In the genomic region with DNA sequence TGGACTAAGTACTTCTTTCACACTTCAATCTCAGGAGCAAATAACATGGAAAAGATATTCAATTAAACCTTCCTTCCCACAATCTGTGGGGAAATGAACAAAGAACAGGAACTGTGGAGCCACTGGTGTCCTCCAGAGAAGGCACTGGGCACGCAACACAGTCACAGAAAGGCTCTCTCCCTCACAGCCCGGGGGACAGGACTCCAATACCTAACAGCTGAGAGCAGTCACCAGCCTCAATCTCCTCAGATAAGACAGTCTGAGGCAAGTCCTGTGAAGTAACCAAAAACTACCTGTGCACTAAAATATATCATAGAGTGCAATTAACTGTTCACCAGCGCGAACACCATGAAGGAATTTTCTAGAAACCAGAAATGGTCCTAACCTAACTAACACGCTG, we compare ENCODE assay signal across 7 mouse cellular contexts. TPM values are rescaled to one million over a fixed set of nuclear protein-coding genes. Genes with fewer than 3 reads are reported as not detected.
DNase-seq lines count a peak whose midpoint lies in the region; ATAC-seq and TF ChIP-seq lines count a peak whose summit lies in the region.

No protein-coding gene starts in this region.

- peak overlapping the region; percentile 97 for H3K4me2 ChIP-seq in heart, embryonic 11.5 days
- H3K4me2 ChIP-seq in limb, embryonic 11.5 days (ENCODE audit: low read depth, severe bottlenecking) = peak overlapping the region; percentile 85; the same call in 1 of the 2 replicates
- H3K4me2 ChIP-seq in neural tube, embryonic 14.5 days (ENCODE audit: low read depth, low read length) = peak overlapping the region; percentile 100

- peak overlapping the region; percentile 69 for H3K4me3 ChIP-seq in lung, adult 2 months (replicated peaks; ENCODE audit: extremely low read depth, low read depth, low read length)
- peak overlapping the region; percentile 77 for H3K4me3 ChIP-seq in heart, embryonic 11.5 days (ENCODE audit: low read depth, low read length)
- no peak overlapping the region for H3K4me3 ChIP-seq in limb, embryonic 11.5 days (ENCODE audit: low read depth, low read length)
- H3K4me3 ChIP-seq in neural tube, embryonic 14.5 days (ENCODE audit: low read depth, low read length) = peak overlapping the region; percentile 63; the same call in 1 of the 2 replicates

- no peaks in the 10 kb centered on the region for H3K36me3 ChIP-seq in heart, embryonic 11.5 days (ENCODE audit: control insufficient read depth, insufficient read depth, low read length)
- H3K36me3 ChIP-seq in limb, embryonic 11.5 days (ENCODE audit: control insufficient read depth, insufficient read depth, low read length) = no peaks in the 10 kb centered on the region
- no peaks in the 10 kb centered on the region for H3K36me3 ChIP-seq in neural tube, embryonic 14.5 days (ENCODE audit: control insufficient read depth, insufficient read depth, low read length)

- no peaks in the 10 kb centered on the region for H3K27me3 ChIP-seq in heart, embryonic 11.5 days (ENCODE audit: control insufficient read depth, insufficient read depth, low read length)
- H3K27me3 ChIP-seq in limb, embryonic 11.5 days (ENCODE audit: control insufficient read depth, insufficient read depth, low read length) = no peaks in the 10 kb centered on the region
- 0 out of 2 replicates have a peak, but pooled peaks cover 3% of the 10 kb centered on the region for H3K27me3 ChIP-seq in neural tube, embryonic 14.5 days (ENCODE audit: control insufficient read depth, insufficient read depth, low read length)

- H3K27ac ChIP-seq in heart, embryonic 11.5 days (ENCODE audit: low read depth, low read length) = peak overlapping the region; percentile 84
- no peak overlapping the region for H3K27ac ChIP-seq in limb, embryonic 11.5 days (replicated peaks; ENCODE audit: low read depth, low read length)
- H3K27ac ChIP-seq in neural tube, embryonic 14.5 days (ENCODE audit: low read depth, low read length) = no peak overlapping the region

- DNase-seq in lung, adult 2 months = no peak
- DNase-seq in lung, postnatal 14 days = no peak
- no peak for DNase-seq in limb, embryonic 11.5 days (ENCODE audit: low spot score)
- DNase-seq in adipocyte (ENCODE audit: low spot score) = no peak
- DNase-seq in layer of hippocampus, adult 9-10 months (ENCODE audit: low spot score) = no peak

- 45% methylated on average over 5 of the region's 5 CpGs for WGBS in lung, adult 2 months
- 47% methylated on average over 5 of the region's 5 CpGs for WGBS in heart, embryonic 11.5 days (ENCODE audit: insufficient replicate concordance)
- WGBS in limb, embryonic 11.5 days = 75% methylated on average over 5 of the region's 5 CpGs
- 80% methylated on average over 5 of the region's 5 CpGs for WGBS in neural tube, embryonic 14.5 days

- no peak for TF ChIP-seq POLR2A in lung, adult 2 months (IDR thresholded peaks at IDR 0.05; ENCODE audit: borderline replicate concordance, extremely low read depth, low read depth, low read length)

- H3K4me1 ChIP-seq in lung, adult 2 months (ENCODE audit: control insufficient read depth, insufficient read depth, low read length) = peaks cover 3% of the 10 kb centered on the region; the same call in 1 of the 2 replicates
- peaks cover 12% of the 10 kb centered on the region; the same call in 1 of the 2 replicates for H3K4me1 ChIP-seq in heart, embryonic 11.5 days (ENCODE audit: control insufficient read depth, insufficient read depth, low read length)
- H3K4me1 ChIP-seq in limb, embryonic 11.5 days (ENCODE audit: control insufficient read depth, insufficient read depth, low read length) = no peaks in the 10 kb centered on the region
- peaks cover 6% of the 10 kb centered on the region for H3K4me1 ChIP-seq in neural tube, embryonic 14.5 days (ENCODE audit: control insufficient read depth, insufficient read depth, low read length)

- ATAC-seq in heart, embryonic 11.5 days (replicated peaks; ENCODE audit: insufficient number of reproducible peaks, low FRiP score, low TSS enrichment) = no peak
- no peak for ATAC-seq in limb, embryonic 11.5 days (ENCODE audit: insufficient number of reproducible peaks, low FRiP score, low TSS enrichment, low read depth)
- no peak for ATAC-seq in neural tube, embryonic 14.5 days (ENCODE audit: low read depth)

- no peaks in the 10 kb centered on the region for H3K9me3 ChIP-seq in heart, embryonic 11.5 days (replicated peaks; ENCODE audit: control insufficient read depth, low read length)
- no peaks in the 10 kb centered on the region for H3K9me3 ChIP-seq in limb, embryonic 11.5 days (ENCODE audit: control insufficient read depth, low read length)
- H3K9me3 ChIP-seq in neural tube, embryonic 14.5 days (ENCODE audit: control insufficient read depth, low read length) = no peaks in the 10 kb centered on the region

- no peak for TF ChIP-seq CTCF in lung, adult 2 months (IDR thresholded peaks at IDR 0.05; ENCODE audit: insufficient read depth, low read length)

- peak overlapping the region; percentile 82 for H3K9ac ChIP-seq in heart, embryonic 11.5 days (ENCODE audit: low read depth, low read length)
- H3K9ac ChIP-seq in limb, embryonic 11.5 days (ENCODE audit: low read length) = no peak overlapping the region
- no peak overlapping the region for H3K9ac ChIP-seq in neural tube, embryonic 14.5 days (replicated peaks; ENCODE audit: low read depth, low read length)

RNA-seq across cellular contexts. Expression of a gene that starts 1.3 kb away (rescaled TPM):
- polyA plus RNA-seq in lung, adult 2 months (2012; rRNA removed) = 15.3 and 25.5 TPM in 2 replicates
- 31.3 and 33.6 TPM in 2 replicates for polyA plus RNA-seq in heart, embryonic 11.5 days (2014; fragmentation: Nextera tagmentation; extraction: Ambion mirVana)
- 5.7 and 6.4 TPM in 2 replicates for polyA plus RNA-seq in limb, embryonic 11.5 days (2014; fragmentation: Nextera tagmentation; extraction: Ambion mirVana)
- 6.1 and 10.3 TPM in 2 replicates for polyA plus RNA-seq in neural tube, embryonic 14.5 days (2014; fragmentation: Nextera tagmentation; extraction: Ambion mirVana)
